Mouse (Mus musculus) forebrain, embryonic 12.5 days (tissue): Measurements from ENCODE around the gene Cant1. TPM values are rescaled to one million over a fixed set of nuclear protein-coding genes. Genes with fewer than 3 reads are reported as not detected.
"Not testable (repeated sequence)": the region's sequence is repeated elsewhere in the genome, so short reads cannot be mapped to it uniquely, and the experiment has no call there.

Experiments used
- ATAC-seq: fragments of 200-750 bp; cut with Nextera tagmentation; 2 replicates; pipeline ENCODE4 v1.8.0; 2017; ENCODE audit warnings: moderate TSS enrichment; ENCODE audit not compliant: low FRiP score
- H3K27ac ChIP-seq: fragments of 300-500 bp; sonication (generic); 2 replicates; pipeline ENCODE4 v1.5.1; 2016; ENCODE audit warnings: mild to moderate bottlenecking
- H3K27me3 ChIP-seq: fragments of 300-500 bp; sonication (generic); 2 replicates; pipeline ENCODE4 v1.6.1; 2016; ENCODE audit warnings: mild to moderate bottlenecking
- H3K36me3 ChIP-seq: fragments of 300-500 bp; sonication (generic); replicated peaks from 2 replicates; pipeline ENCODE4 v1.6.1; 2016; ENCODE audit warnings: mild to moderate bottlenecking
- H3K4me1 ChIP-seq: fragments of 300-500 bp; sonication (generic); 2 replicates; pipeline ENCODE4 v1.6.1; 2016
- H3K4me2 ChIP-seq: fragments of 300-500 bp; sonication (generic); 2 replicates; pipeline ENCODE4 v1.6.1; 2016; ENCODE audit warnings: mild to moderate bottlenecking, moderate library complexity
- H3K4me3 ChIP-seq: fragments of 300-500 bp; sonication (generic); replicated peaks from 2 replicates; pipeline ENCODE4 v1.5.1; 2016; ENCODE audit warnings: mild to moderate bottlenecking
- H3K9ac ChIP-seq: fragments of 300-500 bp; sonication (generic); 2 replicates; pipeline ENCODE4 v1.6.1; 2016; ENCODE audit warnings: mild to moderate bottlenecking
- H3K9me3 ChIP-seq: fragments of 300-500 bp; sonication (generic); 2 replicates; pipeline ENCODE4 v1.6.1; 2016
- WGBS: fragments of 180-500 bp; shearing (Covaris S2); methylation state at CpG from one replicate; pipeline ENCODE4 v1.1.7; 2016; 5-methylcytosine and 5-hydroxymethylcytosine counted together
- polyA plus RNA-seq: library from polyadenylated mRNA; unstranded; fragments of >200 nt; fragmentation: Nextera tagmentation; extraction: Ambion mirVana; gene quantifications from 2 replicates; pipeline ENCODE4 v1.2.1, GENCODE M21; 2016

The Cant1 gene
- polyA plus RNA-seq, 1 experiment from 2014 or later, result 27.0 TPM

GRCm38 (mm10) chr11:118401760-118402280 is 17.1 kb downstream of the Cant1 start, which contains the start of gene Lgals3bp:
Gene Lgals3bp, minus strand, starts transcription at chr11:118402092.
- Histone ChIP-seq H3K4me1 (no peaks in the 10 kb centered on the region; the same call in 1 of the 2 replicates), H3K9ac (no peak within 1 kb of the TSS), H3K27ac (no peak within 1 kb of the TSS), H3K4me2 (no peak within 1 kb of the TSS), H3K4me3 (no peak within 1 kb of the TSS), H3K9me3 (no peaks in the 10 kb centered on the region), H3K27me3 (no peaks in the 10 kb centered on the region), H3K36me3 (peaks cover 15% of the 10 kb centered on the region)
- no peak for ATAC-seq
- WGBS, result 52% methylated on average over 7 of the region's 7 CpGs

- Histone ChIP-seq H3K9ac (no peak overlapping the region), H3K4me3 (no peak overlapping the region), H3K9me3 (no peaks in the 10 kb centered on the region), H3K4me1 (no peaks in the 10 kb centered on the region; the same call in 1 of the 2 replicates), H3K27me3 (no peaks in the 10 kb centered on the region), H3K36me3 (peaks cover 8% of the 10 kb centered on the region; the same call in 1 of the 2 replicates), H3K27ac (no peak overlapping the region), H3K4me2 (no peak overlapping the region)
- ATAC-seq, result no peak
- WGBS, result 83% methylated on average over 4 of the region's 4 CpGs
These were observed 17.7 kb downstream of the Cant1 start for GRCm38 (mm10) chr11:118401195-118401594.

- H3K27me3 ChIP-seq, result no peaks in the 10 kb centered on the region
- no peak overlapping the region for H3K4me3 ChIP-seq
- H3K4me1 ChIP-seq, result no peaks in the 10 kb centered on the region; the same call in 1 of the 2 replicates
- ATAC-seq, result no peak
- H3K36me3 ChIP-seq, result peaks cover 2% of the 10 kb centered on the region; the same call in 1 of the 2 replicates
- H3K27ac ChIP-seq, result no peak overlapping the region
- no peak overlapping the region for H3K4me2 ChIP-seq
- H3K9ac ChIP-seq, result no peak overlapping the region
- 56% methylated on average over 6 of the region's 6 CpGs for WGBS
- H3K9me3 ChIP-seq, result no peaks in the 10 kb centered on the region
These were observed 18.3 kb downstream of the Cant1 start for GRCm38 (mm10) chr11:118400566-118400936.

GRCm38 (mm10) chr11:118399891-118400565 is 18.9 kb downstream of the Cant1 start:
- WGBS, result 70% methylated on average over 5 of the region's 5 CpGs
- H3K9ac ChIP-seq, result no peak overlapping the region
- H3K27me3 ChIP-seq, result no peaks in the 10 kb centered on the region
- H3K36me3 ChIP-seq, result no peaks in the 10 kb centered on the region
- no peaks in the 10 kb centered on the region; the same call in 1 of the 2 replicates for H3K4me1 ChIP-seq
- H3K4me2 ChIP-seq, result no peak overlapping the region
- H3K27ac ChIP-seq, result no peak overlapping the region
- no peaks in the 10 kb centered on the region for H3K9me3 ChIP-seq
- H3K4me3 ChIP-seq, result no peak overlapping the region
- ATAC-seq, result no peak

GRCm38 (mm10) chr11:118397806-118398530 is 20.9 kb downstream of the Cant1 start:
- Histone ChIP-seq H3K4me3 (no peak overlapping the region), H3K4me2 (no peak overlapping the region), H3K36me3 (no peaks in the 10 kb centered on the region), H3K9me3 (no peaks in the 10 kb centered on the region), H3K27ac (no peak overlapping the region), H3K9ac (no peak overlapping the region), H3K4me1 (no peaks in the 10 kb centered on the region; the same call in 1 of the 2 replicates), H3K27me3 (no peaks in the 10 kb centered on the region)
- ATAC-seq, result no peak
- WGBS, result 94% methylated on average over 26 of the region's 26 CpGs

- Histone ChIP-seq H3K4me1 (no peaks in the 10 kb centered on the region), H3K36me3 (no peaks in the 10 kb centered on the region), H3K27ac (no peak overlapping the region), H3K9me3 (no peaks in the 10 kb centered on the region), H3K4me2 (no peak overlapping the region), H3K9ac (no peak overlapping the region), H3K4me3 (no peak overlapping the region), H3K27me3 (no peaks in the 10 kb centered on the region; the same call in 1 of the 2 replicates)
- ATAC-seq, result no peak
- WGBS, result 58% methylated on average over 6 of the region's 6 CpGs
These were observed 24.3 kb downstream of the Cant1 start for GRCm38 (mm10) chr11:118394538-118394937.

GRCm38 (mm10) chr11:118393991-118394390 is 24.9 kb downstream of the Cant1 start:
- Histone ChIP-seq H3K4me3 (no peak overlapping the region), H3K27me3 (no peaks in the 10 kb centered on the region; the same call in 1 of the 2 replicates), H3K4me2 (no peak overlapping the region), H3K9ac (no peak overlapping the region), H3K9me3 (no peaks in the 10 kb centered on the region), H3K36me3 (no peaks in the 10 kb centered on the region), H3K27ac (no peak overlapping the region), H3K4me1 (no peaks in the 10 kb centered on the region)
- 79% methylated on average over 5 of the region's 5 CpGs for WGBS
- ATAC-seq, result no peak

- not testable (repeated sequence) for H3K9me3 ChIP-seq, H3K36me3 ChIP-seq, H3K4me2 ChIP-seq, H3K9ac ChIP-seq, ATAC-seq, H3K27me3 ChIP-seq, H3K4me3 ChIP-seq, H3K27ac ChIP-seq, H3K4me1 ChIP-seq
- WGBS, result 94% methylated on average over 13 of the region's 13 CpGs
These were observed 31.1 kb downstream of the Cant1 start for GRCm38 (mm10) chr11:118387816-118388215.

GRCm38 (mm10) chr11:118379251-118380009 is 39.5 kb downstream of the Cant1 start:
- H3K4me3 ChIP-seq, result no peak overlapping the region
- no peak overlapping the region for H3K9ac ChIP-seq
- no peaks in the 10 kb centered on the region for H3K9me3 ChIP-seq
- H3K27ac ChIP-seq, result no peak overlapping the region
- WGBS, result 50% methylated on average over 11 of the region's 11 CpGs
- no peak for ATAC-seq
- peaks cover 11% of the 10 kb centered on the region; the same call in 1 of the 2 replicates for H3K4me1 ChIP-seq
- no peaks in the 10 kb centered on the region for H3K36me3 ChIP-seq
- no peaks in the 10 kb centered on the region for H3K27me3 ChIP-seq
- H3K4me2 ChIP-seq, result no peak overlapping the region

- ATAC-seq, result no peak
- Histone ChIP-seq H3K9me3 (no peaks in the 10 kb centered on the region), H3K27me3 (no peaks in the 10 kb centered on the region), H3K9ac (no peak overlapping the region), H3K27ac (no peak overlapping the region), H3K4me2 (no peak overlapping the region), H3K4me3 (no peak overlapping the region), H3K4me1 (peaks cover 11% of the 10 kb centered on the region; the same call in 1 of the 2 replicates), H3K36me3 (no peaks in the 10 kb centered on the region)
- 85% methylated on average over 6 of the region's 6 CpGs for WGBS
These were observed 40.2 kb downstream of the Cant1 start for GRCm38 (mm10) chr11:118378656-118379055.

- H3K9me3 ChIP-seq, H3K36me3 ChIP-seq, H3K27me3 ChIP-seq, H3K27ac ChIP-seq, ATAC-seq, H3K4me2 ChIP-seq, H3K4me3 ChIP-seq, H3K9ac ChIP-seq: not testable (repeated sequence)
- peaks cover 11% of the 10 kb centered on the region; the same call in 1 of the 2 replicates for H3K4me1 ChIP-seq
These were observed 42.6 kb downstream of the Cant1 start for GRCm38 (mm10) chr11:118376323-118376722.

- WGBS, result 87% methylated on average over 5 of the region's 5 CpGs
- H3K4me3 ChIP-seq, result no peak overlapping the region
- no peak overlapping the region for H3K9ac ChIP-seq
- peaks cover 11% of the 10 kb centered on the region; the same call in 1 of the 2 replicates for H3K4me1 ChIP-seq
- no peaks in the 10 kb centered on the region for H3K27me3 ChIP-seq
- H3K36me3 ChIP-seq, result no peaks in the 10 kb centered on the region
- ATAC-seq, result no peak
- no peak overlapping the region for H3K4me2 ChIP-seq
- no peaks in the 10 kb centered on the region for H3K9me3 ChIP-seq
- H3K27ac ChIP-seq, result no peak overlapping the region
These were observed 43.0 kb downstream of the Cant1 start for GRCm38 (mm10) chr11:118375881-118376280.
